Mouse (Mus musculus) MEL (cell line): Measurements from ENCODE around the gene Ttc29. TPM values are rescaled to one million over a fixed set of nuclear protein-coding genes. Genes with fewer than 3 reads are reported as not detected.

Source experiments
- DNase-seq: peaks from one replicate; pipeline ENCODE4 v3.0.0; 2011; ENCODE audit warnings: low read depth, low spot score
- H3K27ac ChIP-seq: 2 replicates; pipeline ENCODE4 v1.5.1; 2012; ENCODE audit warnings: low read depth, mild to moderate bottlenecking, control low read depth, low read length, moderate library complexity; ENCODE audit not compliant: control insufficient read depth
- H3K27me3 ChIP-seq, 2 experiments: fragments of 150-350 bp in 1 of 2; sonication (generic) in 1 of 2; 2 replicates each; pipeline ENCODE4 v1.6.1; 2012; ENCODE audit warnings: low read length in 2 of 2, mild to moderate bottlenecking in 2 of 2, improper control_type of control experiment in 1 of 2, moderate library complexity in 1 of 2; ENCODE audit not compliant: insufficient read depth in 2 of 2, control insufficient read depth in 1 of 2
- H3K36me3 ChIP-seq, 2 experiments: 2 replicates each; pipeline ENCODE4 v1.6.1; 2012 to 2014; ENCODE audit warnings: low read length in 2 of 2, improper control_type of control experiment in 1 of 2, inconsistent platforms in 1 of 2, mild to moderate bottlenecking in 1 of 2; ENCODE audit not compliant: insufficient read depth in 2 of 2, control insufficient read depth in 1 of 2
- H3K4me1 ChIP-seq, 2 experiments: fragments of 150-350 bp in 1 of 2; sonication (generic) in 1 of 2; 2 replicates each; pipeline ENCODE4 v1.6.1; 2012; ENCODE audit warnings: low read length in 2 of 2, improper control_type of control experiment in 1 of 2, mild to moderate bottlenecking in 1 of 2; ENCODE audit not compliant: insufficient read depth in 2 of 2, control insufficient read depth in 1 of 2
- H3K4me3 ChIP-seq, 2 experiments: fragments of 150-350 bp in 1 of 2; sonication (generic) in 1 of 2; 2 replicates each; pipeline ENCODE4 v1.5.1; 2012; ENCODE audit warnings: low read depth in 2 of 2, low read length in 2 of 2, mild to moderate bottlenecking in 2 of 2, moderate library complexity in 2 of 2, control low read depth in 1 of 2, improper control_type of control experiment in 1 of 2; ENCODE audit not compliant: control insufficient read depth in 1 of 2, insufficient read depth in 1 of 2
- H3K79me2 ChIP-seq: 2 replicates; pipeline ENCODE4 v1.6.1; 2012; ENCODE audit warnings: mild to moderate bottlenecking, low read length, moderate library complexity; ENCODE audit not compliant: control insufficient read depth, poor library complexity, insufficient read depth
- H3K9ac ChIP-seq: 2 replicates; pipeline ENCODE4 v1.6.1; 2012; ENCODE audit warnings: low read depth, mild to moderate bottlenecking, control low read depth, low read length, moderate library complexity; ENCODE audit not compliant: control insufficient read depth, poor library complexity, severe bottlenecking
- H3K9me3 ChIP-seq: fragments of 150-350 bp; sonication (generic); replicated peaks from 2 replicates; pipeline ENCODE4 v1.6.1; 2012; ENCODE audit warnings: mild to moderate bottlenecking, low read length, improper control_type of control experiment, moderate library complexity; ENCODE audit not compliant: insufficient read depth
- BHLHE40 ChIP-seq: IDR thresholded peaks from 2 replicates; pipeline ENCODE4 v1.6.1; 2012; ENCODE audit warnings: low read depth, mild to moderate bottlenecking, inconsistent platforms, low read length, improper control_type of control experiment, borderline replicate concordance
- CHD2 ChIP-seq: IDR thresholded peaks from 2 replicates; pipeline ENCODE4 v1.6.1; 2011; ENCODE audit warnings: low read length, improper control_type of control experiment
- E2F4 ChIP-seq: IDR thresholded peaks from 2 replicates; pipeline ENCODE4 v1.6.1; 2011; ENCODE audit warnings: low read depth, low read length, improper control_type of control experiment, borderline replicate concordance
- ETS1 ChIP-seq: IDR thresholded peaks from 2 replicates; pipeline ENCODE4 v1.6.1; 2012; ENCODE audit warnings: low read depth, mild to moderate bottlenecking, inconsistent platforms, low read length, improper control_type of control experiment, moderate library complexity
- GABPA ChIP-seq: IDR thresholded peaks from 2 replicates; pipeline ENCODE4 v1.6.1; 2012; ENCODE audit warnings: low read depth, mild to moderate bottlenecking, inconsistent platforms, low read length, improper control_type of control experiment, moderate library complexity
- GATA1 ChIP-seq: IDR thresholded peaks from 2 replicates; pipeline ENCODE4 v1.6.1; 2011; ENCODE audit warnings: low read depth, low read length, improper control_type of control experiment
- HCFC1 ChIP-seq: IDR thresholded peaks from 2 replicates; pipeline ENCODE4 v1.6.1; 2012; ENCODE audit warnings: low read depth, mild to moderate bottlenecking, inconsistent platforms, low read length, improper control_type of control experiment, moderate library complexity
- MAX ChIP-seq: IDR thresholded peaks from 2 replicates; pipeline ENCODE4 v1.6.1; 2011; ENCODE audit warnings: low read length, improper control_type of control experiment
- MAZ ChIP-seq: IDR thresholded peaks from 2 replicates; pipeline ENCODE4 v1.6.1; 2012; ENCODE audit warnings: low read depth, mild to moderate bottlenecking, inconsistent platforms, low read length, improper control_type of control experiment
- MXI1 ChIP-seq: IDR thresholded peaks from 2 replicates; pipeline ENCODE4 v1.6.1; 2011; ENCODE audit warnings: mild to moderate bottlenecking, low read depth, low read length, improper control_type of control experiment
- MYB ChIP-seq: IDR thresholded peaks from 2 replicates; pipeline ENCODE4 v1.6.1; 2011; ENCODE audit warnings: mild to moderate bottlenecking, low read depth, low read length, improper control_type of control experiment
- NRF1 ChIP-seq: IDR thresholded peaks from 2 replicates; pipeline ENCODE4 v1.6.1; 2014; ENCODE audit warnings: low read depth, mild to moderate bottlenecking, inconsistent platforms, low read length, improper control_type of control experiment, moderate library complexity; ENCODE audit not compliant: poor library complexity, insufficient read depth, severe bottlenecking
- POLR2AphosphoS2 ChIP-seq: IDR thresholded peaks from 2 replicates; pipeline ENCODE4 v1.6.1; 2011; ENCODE audit warnings: low read length, improper control_type of control experiment
- POLR2AphosphoS5 ChIP-seq: IDR thresholded peaks from 2 replicates; pipeline ENCODE4 v1.6.1; 2012; ENCODE audit warnings: low read depth, borderline replicate concordance, mild to moderate bottlenecking, inconsistent platforms, low read length, moderate library complexity, mixed read lengths
- RAD21 ChIP-seq: IDR thresholded peaks from 2 replicates; pipeline ENCODE4 v1.6.1; 2011; ENCODE audit warnings: mild to moderate bottlenecking, low read depth, low read length, improper control_type of control experiment
- SMC3 ChIP-seq: IDR thresholded peaks from 2 replicates; pipeline ENCODE4 v1.6.1; 2011; ENCODE audit warnings: low read depth, low read length, improper control_type of control experiment
- TBP ChIP-seq: IDR thresholded peaks from 2 replicates; pipeline ENCODE4 v1.8.0; 2011; ENCODE audit warnings: low read depth, low read length, improper control_type of control experiment
- TCF12 ChIP-seq: IDR thresholded peaks from 2 replicates; pipeline ENCODE4 v1.6.1; 2014; ENCODE audit warnings: low read depth, mild to moderate bottlenecking, inconsistent platforms, low read length, improper control_type of control experiment, moderate library complexity
- UBTF ChIP-seq: IDR thresholded peaks from 2 replicates; pipeline ENCODE4 v1.6.1; 2012; ENCODE audit warnings: low read depth, mild to moderate bottlenecking, inconsistent platforms, low read length, improper control_type of control experiment, moderate library complexity, borderline replicate concordance; ENCODE audit not compliant: insufficient read depth
- USF1 ChIP-seq: IDR thresholded peaks from 2 replicates; pipeline ENCODE4 v1.6.1; 2014; ENCODE audit warnings: low read depth, mild to moderate bottlenecking, inconsistent platforms, low read length, improper control_type of control experiment, moderate library complexity
- ZKSCAN1 ChIP-seq: IDR thresholded peaks from 2 replicates; pipeline ENCODE4 v1.6.1; 2012; ENCODE audit warnings: low read depth, mild to moderate bottlenecking, inconsistent platforms, low read length, improper control_type of control experiment, moderate library complexity
- ZNF384 ChIP-seq: IDR thresholded peaks from 2 replicates; pipeline ENCODE4 v1.6.1; 2012; ENCODE audit warnings: low read depth, mild to moderate bottlenecking, inconsistent platforms, low read length, improper control_type of control experiment
- polyA plus RNA-seq, 2 experiments: library from polyadenylated mRNA; stranded (reverse) in 1 of 2; unstranded in 1 of 2; fragments of >175 nt in 1 of 2; fragments of >200 nt in 1 of 2; gene quantifications; 2 replicates each; pipeline versions ENCODE4 v1.2.1 to v1.2.4; 2012; ENCODE audit warnings: low replicate concordance in 2 of 2, low read depth in 1 of 2; ENCODE audit not compliant: insufficient read length in 2 of 2, insufficient read depth in 1 of 2, missing spikeins in 1 of 2
- total RNA-seq: library from RNA; depleted of rRNA; stranded (reverse); fragments of 300-350 nt; gene quantifications from 2 replicates; pipeline ENCODE4 v1.2.3, GENCODE M21; 2012

The Ttc29 gene
- total and polyA plus RNA-seq, 3 experiments = not detected

DNA sequence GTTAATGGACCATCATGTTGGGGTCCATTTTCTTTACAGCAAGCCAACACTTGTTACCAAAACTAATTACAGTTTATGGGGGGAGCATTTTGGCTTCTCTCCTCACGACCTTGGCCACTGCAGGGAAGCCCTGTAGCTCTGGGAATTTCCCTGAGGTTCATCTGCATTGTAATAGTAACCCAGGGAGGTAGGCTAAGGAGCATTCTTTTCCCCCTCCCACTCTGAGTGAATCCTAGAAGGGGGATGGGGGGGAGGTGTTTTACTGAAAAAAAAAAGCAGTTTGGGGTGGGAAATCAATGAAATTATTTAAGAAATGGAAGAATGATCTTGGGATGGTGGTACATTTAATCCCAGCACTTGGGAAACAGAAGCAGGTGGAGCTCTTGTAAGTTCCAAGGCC, 210.8 kb downstream of the Ttc29 start:
- TF ChIP-seq MAZ = no peak
- TF ChIP-seq ETS1 = no peak
- TF ChIP-seq GATA1 = no peak
- no peak for TF ChIP-seq MAX
- no peak for TF ChIP-seq NRF1
- TF ChIP-seq TCF12 = no peak
- no peak for TF ChIP-seq USF1
- TF ChIP-seq TBP = no peak
- TF ChIP-seq CHD2 = no peak
- no peak for TF ChIP-seq GABPA
- TF ChIP-seq RAD21 = no peak
- TF ChIP-seq MXI1 = no peak
- TF ChIP-seq E2F4 = no peak
- TF ChIP-seq POLR2AphosphoS2 = no peak
- no peak for TF ChIP-seq MYB
- no peak for TF ChIP-seq BHLHE40
- TF ChIP-seq HCFC1 = no peak
- no peak for TF ChIP-seq ZKSCAN1
- TF ChIP-seq POLR2AphosphoS5 = no peak
- TF ChIP-seq ZNF384 = no peak
- TF ChIP-seq, all 39 proteins: peak for 0
- H3K27me3 ChIP-seq = no peaks in the 10 kb centered on the region

DNA sequence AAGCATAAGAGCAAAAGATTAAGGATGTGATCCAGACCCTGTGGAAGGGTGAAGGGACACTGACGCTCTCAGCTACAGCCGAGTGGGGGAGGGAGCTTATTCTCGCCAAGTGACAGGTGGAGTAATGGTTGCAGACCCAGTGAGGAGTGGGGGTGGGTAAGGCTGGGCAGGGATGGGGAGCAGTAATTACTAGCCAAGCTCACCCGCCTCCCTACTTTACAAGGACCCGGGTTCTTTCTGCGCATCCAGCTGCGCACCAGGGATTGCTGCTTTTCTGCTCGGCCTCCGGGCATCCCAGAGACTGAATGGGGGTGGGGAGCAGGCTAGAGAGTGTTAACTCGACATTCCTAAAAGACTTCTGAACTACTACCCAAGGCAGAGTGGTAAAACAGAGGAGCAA, 213.4 kb downstream of the Ttc29 start:
- Histone ChIP-seq H3K79me2 (no peaks in the 10 kb centered on the region), H3K9ac (no peak overlapping the region), H3K27me3 (no peaks in the 10 kb centered on the region), H3K27ac (no peak overlapping the region), H3K9me3 (no peaks in the 10 kb centered on the region)
- DNase-seq = no peak
- no peak for TF ChIP-seq CHD2
- TF ChIP-seq UBTF = no peak
- no peak for TF ChIP-seq E2F4
- TF ChIP-seq SMC3 = no peak
- TF ChIP-seq, all 39 proteins: peak for 0
- Histone ChIP-seq H3K36me3 (no peaks in the 10 kb centered on the region), H3K4me3 (no peak overlapping the region), H3K4me1 (no peaks in the 10 kb centered on the region)

More for the DNA sequence above, 210.8 kb downstream of the Ttc29 start:
- no peak for DNase-seq
- Histone ChIP-seq H3K36me3 (no peaks in the 10 kb centered on the region), H3K79me2 (no peaks in the 10 kb centered on the region), H3K27ac (no peak overlapping the region), H3K9me3 (no peaks in the 10 kb centered on the region), H3K4me1 (no peaks in the 10 kb centered on the region), H3K9ac (no peak overlapping the region), H3K4me3 (no peak overlapping the region)
